Mouse (Mus musculus) adrenal gland, postnatal 25 days (tissue): Measurements from ENCODE around the gene Diras2. TPM values are rescaled to one million over a fixed set of nuclear protein-coding genes. Genes with fewer than 3 reads are reported as not detected.

ENCODE experiments used
- DNase-seq: peaks from one replicate; pipeline ENCODE4 v3.0.0; 2021; ENCODE audit warnings: mixed read lengths
- total RNA-seq: library from RNA; stranded (reverse); gene quantifications from 2 replicates; pipeline ENCODE4 v1.2.3, GENCODE M21; 2021

Diras2 gene
- total RNA-seq, 1 experiment from 2014 or later: 5.8 TPM

GRCm38 (mm10) chr13:52459982-52460381 is 71.1 kb downstream of the Diras2 start:
- no peak for DNase-seq

DNA sequence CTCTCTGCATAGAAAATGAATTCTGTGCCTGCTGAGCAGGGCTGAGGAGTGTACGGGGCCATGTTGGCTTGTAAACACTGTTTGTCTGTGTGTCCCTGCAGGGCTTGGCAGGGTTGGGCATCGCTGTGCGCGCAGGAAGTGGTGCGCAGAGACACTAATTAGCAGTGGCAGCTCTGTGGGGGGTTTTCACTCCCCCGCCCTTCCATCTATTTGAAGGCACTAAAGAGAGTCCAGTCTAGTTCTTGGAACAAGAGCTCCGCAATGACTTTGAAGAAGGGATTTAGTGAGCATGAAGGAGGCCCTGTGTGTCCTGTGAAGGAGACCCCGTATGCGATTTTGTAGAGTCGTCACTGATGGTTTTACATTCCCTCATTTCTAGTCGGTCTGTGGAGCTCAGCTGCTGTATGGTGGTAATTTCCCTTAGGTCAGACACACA is 73.2 kb downstream of the Diras2 start:
- DNase-seq: peak; percentile 19

GRCm38 (mm10) chr13:52457177-52457888 is 73.7 kb downstream of the Diras2 start:
- DNase-seq: no peak

- peak; percentile 25 for DNase-seq
These were observed 75.8 kb downstream of the Diras2 start for GRCm38 (mm10) chr13:52455329-52455728.

- DNase-seq: no peak
These were observed 76.3 kb downstream of the Diras2 start for GRCm38 (mm10) chr13:52454708-52455250.

Other genes with a start within 250 kb of the Diras2 start
- 3.1 and 3.4 TPM in 2 replicates for gene Syk, start 51.9 kb upstream of the Diras2 start, total RNA-seq